Mouse (Mus musculus): Measurements from ENCODE around the gene March4.

The March4 gene

GRCm38 (mm10) chr1:72380544-72380943 lies 156.2 kb downstream of the March4 start:
- no peak for DNase-seq

GRCm38 (mm10) chr1:72379752-72380353 lies 156.9 kb downstream of the March4 start:
- DNase-seq, result no peak

- no peak for DNase-seq
Measured at GRCm38 (mm10) chr1:72378151-72378550, 158.6 kb downstream of the March4 start.

Data from kidney, postnatal 14 days (tissue).